Mouse (Mus musculus) MEL (cell line): ENCODE data around the gene Mpp4. TPM values are rescaled to one million over a fixed set of nuclear protein-coding genes. Genes with fewer than 3 reads are reported as not detected.

Experiments used
- DNase-seq: peaks from one replicate; pipeline ENCODE4 v3.0.0; 2011; ENCODE audit warnings: low read depth, low spot score
- H3K27ac ChIP-seq: 2 replicates; pipeline ENCODE4 v1.5.1; 2012; ENCODE audit warnings: low read depth, mild to moderate bottlenecking, control low read depth, low read length, moderate library complexity; ENCODE audit not compliant: control insufficient read depth
- H3K27me3 ChIP-seq, 2 experiments: fragments of 150-350 bp in 1 of 2; sonication (generic) in 1 of 2; 2 replicates each; pipeline ENCODE4 v1.6.1; 2012; ENCODE audit warnings: low read length in 2 of 2, mild to moderate bottlenecking in 2 of 2, improper control_type of control experiment in 1 of 2, moderate library complexity in 1 of 2; ENCODE audit not compliant: insufficient read depth in 2 of 2, control insufficient read depth in 1 of 2
- H3K36me3 ChIP-seq, 2 experiments: 2 replicates each; pipeline ENCODE4 v1.6.1; 2012 to 2014; ENCODE audit warnings: low read length in 2 of 2, improper control_type of control experiment in 1 of 2, inconsistent platforms in 1 of 2, mild to moderate bottlenecking in 1 of 2; ENCODE audit not compliant: insufficient read depth in 2 of 2, control insufficient read depth in 1 of 2
- H3K4me1 ChIP-seq, 2 experiments: fragments of 150-350 bp in 1 of 2; sonication (generic) in 1 of 2; 2 replicates each; pipeline ENCODE4 v1.6.1; 2012; ENCODE audit warnings: low read length in 2 of 2, improper control_type of control experiment in 1 of 2, mild to moderate bottlenecking in 1 of 2; ENCODE audit not compliant: insufficient read depth in 2 of 2, control insufficient read depth in 1 of 2
- H3K4me3 ChIP-seq, 2 experiments: fragments of 150-350 bp in 1 of 2; sonication (generic) in 1 of 2; 2 replicates each; pipeline ENCODE4 v1.5.1; 2012; ENCODE audit warnings: low read depth in 2 of 2, low read length in 2 of 2, mild to moderate bottlenecking in 2 of 2, moderate library complexity in 2 of 2, control low read depth in 1 of 2, improper control_type of control experiment in 1 of 2; ENCODE audit not compliant: control insufficient read depth in 1 of 2, insufficient read depth in 1 of 2
- H3K79me2 ChIP-seq: 2 replicates; pipeline ENCODE4 v1.6.1; 2012; ENCODE audit warnings: mild to moderate bottlenecking, low read length, moderate library complexity; ENCODE audit not compliant: control insufficient read depth, poor library complexity, insufficient read depth
- H3K9ac ChIP-seq: 2 replicates; pipeline ENCODE4 v1.6.1; 2012; ENCODE audit warnings: low read depth, mild to moderate bottlenecking, control low read depth, low read length, moderate library complexity; ENCODE audit not compliant: control insufficient read depth, poor library complexity, severe bottlenecking
- H3K9me3 ChIP-seq: fragments of 150-350 bp; sonication (generic); replicated peaks from 2 replicates; pipeline ENCODE4 v1.6.1; 2012; ENCODE audit warnings: mild to moderate bottlenecking, low read length, improper control_type of control experiment, moderate library complexity; ENCODE audit not compliant: insufficient read depth
- EP300 ChIP-seq, 2 experiments: IDR thresholded peaks; 2 replicates each; pipeline ENCODE4 v1.6.1; 2011; ENCODE audit warnings: improper control_type of control experiment in 2 of 2, low read length in 2 of 2, low read depth in 1 of 2, mild to moderate bottlenecking in 1 of 2
- GATA1 ChIP-seq: IDR thresholded peaks from 2 replicates; pipeline ENCODE4 v1.6.1; 2011; ENCODE audit warnings: low read depth, low read length, improper control_type of control experiment
- TCF12 ChIP-seq: IDR thresholded peaks from 2 replicates; pipeline ENCODE4 v1.6.1; 2014; ENCODE audit warnings: low read depth, mild to moderate bottlenecking, inconsistent platforms, low read length, improper control_type of control experiment, moderate library complexity
- ZMIZ1 ChIP-seq: IDR thresholded peaks from 2 replicates; pipeline ENCODE4 v1.6.1; 2012; ENCODE audit warnings: low read depth, mild to moderate bottlenecking, inconsistent platforms, low read length, improper control_type of control experiment, moderate library complexity
- ZNF384 ChIP-seq: IDR thresholded peaks from 2 replicates; pipeline ENCODE4 v1.6.1; 2012; ENCODE audit warnings: low read depth, mild to moderate bottlenecking, inconsistent platforms, low read length, improper control_type of control experiment
- polyA plus RNA-seq, 2 experiments: library from polyadenylated mRNA; stranded (reverse) in 1 of 2; unstranded in 1 of 2; fragments of >175 nt in 1 of 2; fragments of >200 nt in 1 of 2; gene quantifications; 2 replicates each; pipeline versions ENCODE4 v1.2.1 to v1.2.4; 2012; ENCODE audit warnings: low replicate concordance in 2 of 2, low read depth in 1 of 2; ENCODE audit not compliant: insufficient read length in 2 of 2, insufficient read depth in 1 of 2, missing spikeins in 1 of 2
- total RNA-seq: library from RNA; depleted of rRNA; stranded (reverse); fragments of 300-350 nt; gene quantifications from 2 replicates; pipeline ENCODE4 v1.2.3, GENCODE M21; 2012; rRNA removed

Mpp4 gene
- total and polyA plus RNA-seq, 3 experiments, result 0.19 to 0.23 TPM; not detected in 1

DNA sequence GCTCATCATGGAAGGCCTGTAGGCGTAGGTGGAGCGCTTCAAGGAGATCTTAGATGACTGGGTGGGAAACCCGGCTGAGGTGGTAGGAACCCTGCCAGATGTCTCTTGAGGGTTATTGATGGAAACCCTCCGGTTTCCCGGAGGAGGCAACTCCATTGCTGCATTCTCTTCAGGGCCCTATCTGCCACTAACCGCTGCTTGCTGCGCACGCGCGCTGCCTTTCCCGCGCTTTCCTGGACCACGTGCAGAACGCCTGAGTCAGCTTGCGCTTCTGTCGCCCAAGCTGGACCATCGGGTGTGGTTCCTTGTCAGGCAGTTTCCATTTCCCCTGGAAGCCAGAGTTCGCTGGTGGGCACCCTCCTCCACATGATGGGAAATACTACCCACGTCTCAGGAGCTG lies 68.5 kb downstream of the Mpp4 start, which contains the start of gene C2cd6:
Gene C2cd6 (minus strand): TSS at position 196 of the 400 bp plus-strand sequence.
- H3K4me3 ChIP-seq, result no peak within 1 kb of the TSS
- H3K79me2 ChIP-seq, result no peaks in the 10 kb centered on the region
- H3K36me3 ChIP-seq, result no peaks in the 10 kb centered on the region
- H3K9me3 ChIP-seq, result no peaks in the 10 kb centered on the region
- no peak within 1 kb of the TSS for H3K9ac ChIP-seq
- DNase-seq, result no peak
- H3K27me3 ChIP-seq, result no peaks in the 10 kb centered on the region; a peak in 2 of 4 replicates
- H3K4me1 ChIP-seq, result no peaks in the 10 kb centered on the region
- H3K27ac ChIP-seq, result no peak within 1 kb of the TSS
- TF ChIP-seq GATA1, result no peak
- TF ChIP-seq TCF12, result no peak
- no peak for TF ChIP-seq ZNF384
- TF ChIP-seq ZMIZ1, result no peak
- no peak for TF ChIP-seq EP300 (IDR thresholded peaks at IDR 0.05; ENCODE audit: low read depth in 1 of 2, low read length in 2 of 2)

Other genes with a start within 250 kb of the Mpp4 start
- 10.2 and 11.4 TPM in 2 replicates for gene Trak2, start 190.0 kb downstream of the Mpp4 start, total RNA-seq
- gene Trak2, start 190.0 kb downstream of the Mpp4 start, polyA plus RNA-seq, result 100 to 1,000 TPM in 1 of 2 experiments, 10 to 100 TPM in 1; 15.5 to 107 TPM
- 3.8 and 4.2 TPM in 2 replicates for gene Stradb, start 189.9 kb downstream of the Mpp4 start, total RNA-seq
- gene Stradb, start 189.9 kb downstream of the Mpp4 start, polyA plus RNA-seq, result 10 to 100 TPM in 1 of 2 experiments, not detected in 1; 11.1 TPM
- not detected in 2 replicates for gene C2cd6, start 68.5 kb downstream of the Mpp4 start, total RNA-seq
- gene C2cd6, start 68.5 kb downstream of the Mpp4 start, polyA plus RNA-seq, result not detected
- gene Tmem237, start 43.0 kb downstream of the Mpp4 start, total RNA-seq, result 13.0 and 13.2 TPM in 2 replicates
- 10 to 100 TPM in 1 of 2 experiments, not detected in 1; 20.1 TPM for gene Tmem237, start 43.0 kb downstream of the Mpp4 start, polyA plus RNA-seq
- gene Als2, start 73.8 kb upstream of the Mpp4 start, total RNA-seq, result 7.4 and 9.1 TPM in 2 replicates
- gene Als2, start 73.8 kb upstream of the Mpp4 start, polyA plus RNA-seq, result 1 to 10 TPM in 1 of 2 experiments, not detected in 1; 8.5 TPM
- not detected in 2 replicates for gene Cdk15, start 93.5 kb upstream of the Mpp4 start, total RNA-seq
- gene Cdk15, start 93.5 kb upstream of the Mpp4 start, polyA plus RNA-seq, result not detected